Mouse (Mus musculus) myocyte (in vitro differentiated cells): Measurements from ENCODE around the gene Eya3. TPM values are rescaled to one million over a fixed set of nuclear protein-coding genes. Genes with fewer than 3 reads are reported as not detected.

ENCODE experiments used
- H3K27me3 ChIP-seq: one replicate; pipeline ENCODE4 v1.6.1; 2011; ENCODE audit not compliant: control insufficient read depth, insufficient read depth, insufficient read length
- H3K36me3 ChIP-seq: one replicate; pipeline ENCODE4 v1.6.1; 2011; ENCODE audit not compliant: control insufficient read depth, insufficient read depth
- H3K4me2 ChIP-seq: one replicate; pipeline ENCODE4 v1.6.1; 2011; ENCODE audit warnings: low read depth, control low read depth
- H3K4me3 ChIP-seq: one replicate; pipeline ENCODE4 v1.5.1; 2011; ENCODE audit warnings: mild to moderate bottlenecking, control low read depth, moderate library complexity
- H3K79me2 ChIP-seq: one replicate; pipeline ENCODE4 v1.6.1; 2011; ENCODE audit not compliant: control insufficient read depth, insufficient read depth
- H3ac ChIP-seq: one replicate; pipeline ENCODE4 v1.6.1; 2011; ENCODE audit not compliant: control insufficient read depth, insufficient read length
- CEBPB ChIP-seq: IDR thresholded peaks from 2 replicates; pipeline ENCODE4 v1.6.1; 2011; ENCODE audit warnings: mild to moderate bottlenecking, moderate library complexity; ENCODE audit not compliant: poor library complexity, insufficient read depth, severe bottlenecking
- E2F4 ChIP-seq: IDR thresholded peaks from one replicate; pipeline ENCODE4 v1.6.1; 2011; ENCODE audit warnings: mild to moderate bottlenecking, control low read depth, moderate library complexity; ENCODE audit not compliant: insufficient read depth
- MAX ChIP-seq: IDR thresholded peaks from one replicate; pipeline ENCODE4 v1.6.1; 2011; ENCODE audit warnings: low read depth, mild to moderate bottlenecking, control low read depth
- MYOD1 ChIP-seq, 3 experiments: IDR thresholded peaks; one replicate each; pipeline ENCODE4 v1.6.1; 2011; ENCODE audit warnings: control low read depth in 2 of 3, low read depth in 2 of 3, mild to moderate bottlenecking in 2 of 3, moderate library complexity in 1 of 3; ENCODE audit not compliant: insufficient read length in 2 of 3, control insufficient read depth in 1 of 3
- MYOG ChIP-seq, 3 experiments: IDR thresholded peaks; one replicate each; pipeline ENCODE4 v1.6.1; 2011; ENCODE audit warnings: control low read depth in 2 of 3, low read depth in 2 of 3, mild to moderate bottlenecking in 2 of 3; ENCODE audit not compliant: insufficient read length in 2 of 3, control insufficient read depth in 1 of 3, insufficient read depth in 1 of 3
- POLR2A ChIP-seq: IDR thresholded peaks from one replicate; pipeline ENCODE4 v1.6.1; 2011; ENCODE audit warnings: low read depth, mild to moderate bottlenecking, control low read depth, moderate library complexity; ENCODE audit not compliant: insufficient read length
- POLR2AphosphoS2 ChIP-seq: IDR thresholded peaks from one replicate; pipeline ENCODE4 v1.6.1; 2011; ENCODE audit warnings: low read depth, control low read depth; ENCODE audit not compliant: insufficient read length
- REST ChIP-seq: IDR thresholded peaks from one replicate; pipeline ENCODE4 v1.6.1; 2011; ENCODE audit warnings: mild to moderate bottlenecking, control low read depth, moderate library complexity; ENCODE audit not compliant: insufficient read depth, insufficient read length
- SRF ChIP-seq: IDR thresholded peaks from one replicate; pipeline ENCODE4 v1.6.1; 2011; ENCODE audit warnings: low read depth; ENCODE audit not compliant: control insufficient read depth, insufficient read length
- TCF12 ChIP-seq: IDR thresholded peaks from one replicate; pipeline ENCODE4 v1.6.1; 2011; ENCODE audit warnings: mild to moderate bottlenecking, control low read depth; ENCODE audit not compliant: poor library complexity, insufficient read depth, severe bottlenecking
- TCF3 ChIP-seq: IDR thresholded peaks from one replicate; pipeline ENCODE4 v1.6.1; 2011; ENCODE audit warnings: low read depth, control low read depth; ENCODE audit not compliant: insufficient read length
- USF1 ChIP-seq: IDR thresholded peaks from one replicate; pipeline ENCODE4 v1.6.1; 2011; ENCODE audit warnings: low read depth, mild to moderate bottlenecking, control low read depth, moderate library complexity
- polyA plus RNA-seq: library from polyadenylated mRNA; unstranded; fragments of >200 nt; fragmentation: generic; extraction: Trizol; gene quantifications from one replicate; pipeline ENCODE4 v1.2.1, GENCODE M21; 2012; ENCODE audit warnings: missing spikeins

The Eya3 gene
- polyA plus RNA-seq, 1 experiment, result 22.2 TPM

DNA sequence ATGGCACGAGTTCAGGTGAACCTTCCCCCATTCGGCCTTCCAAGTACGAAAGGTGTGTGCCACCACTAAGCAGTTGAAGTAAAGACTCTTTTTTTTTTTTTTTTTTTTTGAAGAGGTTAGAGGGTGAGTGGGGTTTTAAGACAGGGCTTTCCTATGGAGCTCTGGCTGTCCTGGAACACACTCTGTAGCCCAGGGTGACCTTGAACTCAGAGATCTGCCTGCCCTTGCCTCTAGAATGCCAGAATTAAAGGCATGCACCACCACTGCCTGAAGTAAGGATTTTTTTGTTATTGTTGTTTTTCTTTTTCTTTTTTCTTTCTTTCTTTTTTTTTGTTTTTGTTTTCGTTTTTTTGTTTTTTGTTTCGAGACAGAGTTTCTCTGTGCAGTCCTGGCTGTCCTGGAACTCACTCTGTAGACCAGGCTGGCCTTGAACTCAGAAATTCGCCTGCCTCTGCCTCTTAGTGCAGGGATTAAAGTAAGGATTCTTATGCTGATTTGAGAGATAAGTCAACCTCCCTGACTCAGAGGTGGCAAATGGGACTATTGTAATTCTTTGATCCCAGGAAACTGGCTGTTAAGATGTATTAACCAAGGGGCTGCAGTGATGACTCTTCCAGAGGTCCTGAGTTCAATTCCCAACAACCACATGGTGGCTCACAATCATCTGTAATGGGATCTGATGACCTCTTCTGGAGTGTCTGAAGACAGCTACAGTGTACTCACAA is 110.6 kb downstream of the Eya3 start:
- Histone ChIP-seq H3K27me3 (no peaks in the 10 kb centered on the region), H3ac (no peak overlapping the region), H3K4me3 (no peak overlapping the region), H3K79me2 (no peaks in the 10 kb centered on the region), H3K36me3 (no peaks in the 10 kb centered on the region), H3K4me2 (peak overlapping the region; percentile 13)
- TF ChIP-seq USF1 (no peak), TCF12 (no peak), POLR2AphosphoS2 (no peak), E2F4 (no peak), REST (no peak), SRF (no peak), POLR2A (no peak), MYOG (IDR thresholded peaks at IDR 0.05; ENCODE audit: control insufficient read depth in 1 of 3, insufficient read depth in 1 of 3, insufficient read length in 2 of 3, low read depth in 2 of 3) (no peak)

DNA sequence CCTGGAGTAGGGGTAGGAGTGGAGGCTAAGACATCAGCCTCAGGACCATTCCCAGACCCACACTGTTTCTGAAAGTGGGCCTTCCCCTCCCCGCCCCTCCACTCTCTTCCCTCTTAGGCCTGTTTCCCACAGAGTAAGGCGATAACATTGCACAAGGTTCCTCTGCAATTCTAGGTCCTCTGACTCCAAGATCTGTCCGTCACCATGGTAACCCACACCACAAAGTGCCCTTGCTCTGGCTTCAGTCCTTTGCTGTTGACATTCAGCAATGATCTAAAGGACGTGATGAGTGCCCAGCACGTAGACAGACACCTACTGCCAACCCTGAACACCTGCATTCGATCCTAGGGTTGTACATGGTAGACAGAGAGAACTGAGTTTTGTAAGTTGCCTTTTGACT is 114.2 kb downstream of the Eya3 start:
- Histone ChIP-seq H3K4me3 (no peak overlapping the region), H3ac (no peak overlapping the region), H3K36me3 (no peaks in the 10 kb centered on the region), H3K79me2 (no peaks in the 10 kb centered on the region), H3K27me3 (no peaks in the 10 kb centered on the region), H3K4me2 (no peak overlapping the region)
- TF ChIP-seq POLR2A (no peak), MAX (no peak), CEBPB (no peak), REST (no peak), SRF (no peak), E2F4 (no peak), MYOD1 (IDR thresholded peaks at IDR 0.05; ENCODE audit: control insufficient read depth in 1 of 3, insufficient read length in 2 of 3, low read depth in 2 of 3) (no peak), POLR2AphosphoS2 (no peak), MYOG (IDR thresholded peaks at IDR 0.05; ENCODE audit: control insufficient read depth in 1 of 3, insufficient read depth in 1 of 3, insufficient read length in 2 of 3, low read depth in 2 of 3) (no peak), USF1 (no peak), TCF3 (no peak), TCF12 (no peak)

- TF ChIP-seq TCF12 (no peak), E2F4 (no peak), CEBPB (no peak), MAX (peak; percentile 65), REST (no peak), SRF (no peak), USF1 (peak; percentile 32), POLR2A (peak; percentile 53), POLR2AphosphoS2 (no peak)
- peak within 1 kb of the TSS; percentile 95 for H3K4me2 ChIP-seq
- H3K27me3 ChIP-seq, result no peaks in the 10 kb centered on the region
- no peaks in the 10 kb centered on the region for H3K79me2 ChIP-seq
- H3K4me3 ChIP-seq, result peak within 1 kb of the TSS; percentile 34
- no peaks in the 10 kb centered on the region for H3K36me3 ChIP-seq
- H3ac ChIP-seq, result no peak within 1 kb of the TSS
Observed at GRCm38 (mm10) chr4:132756974-132757373, 118.2 kb downstream of the Eya3 start, which contains the start of gene Smpdl3b. Gene Smpdl3b, minus strand, starts transcription at chr4:132757252.

GRCm38 (mm10) chr4:132757633-132758351 is 119.0 kb downstream of the Eya3 start:
- no peaks in the 10 kb centered on the region for H3K36me3 ChIP-seq
- TF ChIP-seq SRF, result no peak
- TF ChIP-seq POLR2A, result no peak
- no peak for TF ChIP-seq REST
- TF ChIP-seq TCF3, result no peak
- no peak for TF ChIP-seq E2F4
- peak overlapping the region; percentile 95 for H3K4me2 ChIP-seq
- H3K27me3 ChIP-seq, result no peaks in the 10 kb centered on the region
- peak overlapping the region; percentile 34 for H3K4me3 ChIP-seq
- no peak overlapping the region for H3ac ChIP-seq
- no peaks in the 10 kb centered on the region for H3K79me2 ChIP-seq

DNA sequence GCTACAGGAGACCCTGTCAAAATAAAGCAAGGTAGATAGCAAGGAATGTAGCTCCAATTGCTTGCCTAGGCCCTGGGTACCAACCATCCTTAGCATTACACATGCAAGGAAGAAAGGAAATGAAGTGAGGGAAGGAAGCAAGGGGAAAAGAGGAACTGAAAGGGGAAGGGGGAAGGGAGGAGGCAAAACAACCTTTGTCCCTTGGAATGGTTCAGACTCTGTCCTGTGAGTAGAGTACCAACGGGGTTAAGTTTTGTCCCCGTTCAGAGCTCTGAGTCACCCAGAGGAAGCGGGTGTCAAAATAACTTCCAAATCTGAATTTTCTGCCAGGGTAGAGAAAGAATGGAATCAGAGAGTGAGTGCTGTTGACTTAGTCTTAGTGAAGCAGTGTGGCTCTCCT is 121.5 kb downstream of the Eya3 start:
- H3K4me2 ChIP-seq, result no peak overlapping the region
- H3K27me3 ChIP-seq, result no peaks in the 10 kb centered on the region
- no peak for TF ChIP-seq POLR2AphosphoS2
- TF ChIP-seq SRF, result no peak
- no peak for TF ChIP-seq MAX
- no peak for TF ChIP-seq USF1
- no peaks in the 10 kb centered on the region for H3K36me3 ChIP-seq
- H3K79me2 ChIP-seq, result no peaks in the 10 kb centered on the region
- no peak overlapping the region for H3ac ChIP-seq
- no peak overlapping the region for H3K4me3 ChIP-seq
